Mouse (Mus musculus): ENCODE measurements around the gene Hnrnpl. TPM values are rescaled to one million over a fixed set of nuclear protein-coding genes. Genes with fewer than 3 reads are reported as not detected.
A peak's percentile ranks its signal among the peaks of the same experiment; 100 is the strongest.

The Hnrnpl gene
- total and polyA plus RNA-seq, 2 experiments: 90.1 to 109 TPM

GRCm38 (mm10) chr7:28827338-28827737 lies 19.0 kb downstream of the Hnrnpl start:
- peak; percentile 87 for DNase-seq (ENCODE audit: extremely low read depth, low read depth, low spot score)
- H3K4me1 ChIP-seq (ENCODE audit: control insufficient read depth, insufficient read depth, low read length): peaks cover 29% of the 10 kb centered on the region
- H3K4me3 ChIP-seq (ENCODE audit: insufficient read depth, low read depth, low read length): no peak overlapping the region
- WGBS: 13% methylated on average over 3 of the region's 3 CpGs
- peaks cover 3% of the 10 kb centered on the region; the same call in 1 of the 2 replicates for H3K79me2 ChIP-seq (ENCODE audit: control insufficient read depth, insufficient read depth, low read length)
- H3K27me3 ChIP-seq (ENCODE audit: control insufficient read depth, insufficient read depth, low read length): no peaks in the 10 kb centered on the region
- H3K36me3 ChIP-seq (ENCODE audit: control insufficient read depth, insufficient read depth, low read length): peaks cover 34% of the 10 kb centered on the region
- no peak for TF ChIP-seq CTCF (IDR thresholded peaks at IDR 0.05; ENCODE audit: low read depth, low read length)
- TF ChIP-seq POLR2A (IDR thresholded peaks at IDR 0.05; ENCODE audit: extremely low read depth, insufficient read depth, low read length): no peak
- no peak overlapping the region for H3K27ac ChIP-seq (replicated peaks; ENCODE audit: insufficient read depth, low read depth, low read length)
- H3K9ac ChIP-seq (ENCODE audit: low read depth, low read length): no peak overlapping the region

- WGBS: 42% methylated on average over 8 of the region's 8 CpGs
- peaks cover 3% of the 10 kb centered on the region; the same call in 1 of the 2 replicates for H3K79me2 ChIP-seq (ENCODE audit: control insufficient read depth, insufficient read depth, low read length)
- peaks cover 33% of the 10 kb centered on the region for H3K36me3 ChIP-seq (ENCODE audit: control insufficient read depth, insufficient read depth, low read length)
- DNase-seq (ENCODE audit: extremely low read depth, low read depth, low spot score): peak; percentile 75
- no peak overlapping the region for H3K4me3 ChIP-seq (ENCODE audit: insufficient read depth, low read depth, low read length)
- no peak overlapping the region for H3K9ac ChIP-seq (ENCODE audit: low read depth, low read length)
- no peak overlapping the region for H3K27ac ChIP-seq (replicated peaks; ENCODE audit: insufficient read depth, low read depth, low read length)
- no peak for TF ChIP-seq CTCF (IDR thresholded peaks at IDR 0.05; ENCODE audit: low read depth, low read length)
- TF ChIP-seq POLR2A (IDR thresholded peaks at IDR 0.05; ENCODE audit: extremely low read depth, insufficient read depth, low read length): no peak
- peaks cover 12% of the 10 kb centered on the region; the same call in 1 of the 2 replicates for H3K4me1 ChIP-seq (ENCODE audit: control insufficient read depth, insufficient read depth, low read length)
- no peaks in the 10 kb centered on the region for H3K27me3 ChIP-seq (ENCODE audit: control insufficient read depth, insufficient read depth, low read length)
Observed at GRCm38 (mm10) chr7:28829821-28830220, 21.5 kb downstream of the Hnrnpl start.

DNA sequence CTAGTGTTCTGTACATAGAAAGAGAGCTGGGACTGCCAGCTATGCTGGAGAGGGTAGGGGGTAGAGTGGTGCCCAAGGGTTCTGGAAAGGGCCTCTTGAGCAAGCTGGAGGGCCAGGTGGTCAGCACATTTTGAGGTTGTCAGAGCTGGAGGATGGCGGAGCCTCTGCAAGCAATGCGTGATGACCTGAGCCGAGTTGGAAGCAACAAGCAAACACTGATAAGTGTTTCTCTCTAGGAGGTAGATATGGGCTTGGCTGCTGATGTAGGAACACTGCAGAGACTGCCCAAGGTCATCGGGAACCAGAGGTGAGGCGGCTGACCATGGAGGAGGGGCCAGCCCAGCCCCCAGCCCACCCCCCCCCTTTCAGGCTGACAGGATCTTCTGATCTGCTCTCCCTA lies 22.6 kb downstream of the Hnrnpl start:
- Histone ChIP-seq H3K9ac (ENCODE audit: low read depth, low read length) (no peak overlapping the region), H3K4me3 (ENCODE audit: insufficient read depth, low read depth, low read length) (no peak overlapping the region), H3K36me3 (ENCODE audit: control insufficient read depth, insufficient read depth, low read length) (peaks cover 33% of the 10 kb centered on the region), H3K27me3 (ENCODE audit: control insufficient read depth, insufficient read depth, low read length) (no peaks in the 10 kb centered on the region), H3K79me2 (ENCODE audit: control insufficient read depth, insufficient read depth, low read length) (peaks cover 3% of the 10 kb centered on the region; the same call in 1 of the 2 replicates), H3K4me1 (ENCODE audit: control insufficient read depth, insufficient read depth, low read length) (peaks cover 12% of the 10 kb centered on the region; the same call in 1 of the 2 replicates), H3K27ac (replicated peaks; ENCODE audit: insufficient read depth, low read depth, low read length) (no peak overlapping the region)
- TF ChIP-seq CTCF (IDR thresholded peaks at IDR 0.05; ENCODE audit: low read depth, low read length): no peak
- TF ChIP-seq POLR2A (IDR thresholded peaks at IDR 0.05; ENCODE audit: extremely low read depth, insufficient read depth, low read length): no peak
- no peak for DNase-seq (ENCODE audit: extremely low read depth, low read depth, low spot score)
- WGBS: 68% methylated on average over 5 of the region's 5 CpGs

GRCm38 (mm10) chr7:28831411-28832125 lies 23.2 kb downstream of the Hnrnpl start:
- 80% methylated on average over 17 of the region's 17 CpGs for WGBS
- no peak overlapping the region for H3K27ac ChIP-seq (replicated peaks; ENCODE audit: insufficient read depth, low read depth, low read length)
- TF ChIP-seq CTCF (IDR thresholded peaks at IDR 0.05; ENCODE audit: low read depth, low read length) (no peak), POLR2A (IDR thresholded peaks at IDR 0.05; ENCODE audit: extremely low read depth, insufficient read depth, low read length) (no peak)

DNA sequence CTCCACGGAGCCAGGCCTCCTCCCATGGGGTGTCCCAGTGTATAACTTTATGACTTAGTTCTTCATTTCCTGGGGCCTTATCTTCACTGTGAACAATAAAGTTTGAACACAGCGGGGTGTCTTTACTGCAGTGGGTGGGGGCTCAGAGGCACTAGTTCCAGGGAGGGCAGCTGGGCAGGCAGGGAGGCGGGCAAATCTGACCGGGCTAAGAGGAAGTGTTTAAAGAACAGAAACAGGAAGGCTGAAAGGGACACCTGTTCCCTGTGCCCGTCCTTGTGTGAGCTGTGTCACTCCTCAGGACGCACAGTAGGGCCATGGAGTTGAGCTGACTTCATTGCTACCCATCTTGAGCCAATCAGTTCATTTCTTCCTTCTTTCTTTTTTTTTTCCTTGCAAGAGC lies 23.8 kb downstream of the Hnrnpl start:
- no peak for DNase-seq (ENCODE audit: extremely low read depth, low read depth, low spot score)
- TF ChIP-seq CTCF (IDR thresholded peaks at IDR 0.05; ENCODE audit: low read depth, low read length) (no peak), POLR2A (IDR thresholded peaks at IDR 0.05; ENCODE audit: extremely low read depth, insufficient read depth, low read length) (no peak)
- WGBS: 67% methylated on average over 6 of the region's 6 CpGs
- Histone ChIP-seq H3K4me3 (ENCODE audit: insufficient read depth, low read depth, low read length) (no peak overlapping the region), H3K4me1 (ENCODE audit: control insufficient read depth, insufficient read depth, low read length) (peaks cover 11% of the 10 kb centered on the region; the same call in 1 of the 2 replicates), H3K27ac (replicated peaks; ENCODE audit: insufficient read depth, low read depth, low read length) (no peak overlapping the region), H3K36me3 (ENCODE audit: control insufficient read depth, insufficient read depth, low read length) (peaks cover 31% of the 10 kb centered on the region), H3K79me2 (ENCODE audit: control insufficient read depth, insufficient read depth, low read length) (no peaks in the 10 kb centered on the region), H3K9ac (ENCODE audit: low read depth, low read length) (no peak overlapping the region), H3K27me3 (ENCODE audit: control insufficient read depth, insufficient read depth, low read length) (no peaks in the 10 kb centered on the region)

More at GRCm38 (mm10) chr7:28831411-28832125, 23.2 kb downstream of the Hnrnpl start:
- H3K36me3 ChIP-seq (ENCODE audit: control insufficient read depth, insufficient read depth, low read length): peaks cover 32% of the 10 kb centered on the region
- no peak overlapping the region for H3K9ac ChIP-seq (ENCODE audit: low read depth, low read length)
- H3K4me1 ChIP-seq (ENCODE audit: control insufficient read depth, insufficient read depth, low read length): peaks cover 10% of the 10 kb centered on the region; the same call in 1 of the 2 replicates
- no peak for DNase-seq (ENCODE audit: extremely low read depth, low read depth, low spot score)
- no peaks in the 10 kb centered on the region for H3K79me2 ChIP-seq (ENCODE audit: control insufficient read depth, insufficient read depth, low read length)
- H3K4me3 ChIP-seq (ENCODE audit: insufficient read depth, low read depth, low read length): no peak overlapping the region
- H3K27me3 ChIP-seq (ENCODE audit: control insufficient read depth, insufficient read depth, low read length): no peaks in the 10 kb centered on the region
